Mouse (Mus musculus): ENCODE data around the gene Olfr102.

DNA sequence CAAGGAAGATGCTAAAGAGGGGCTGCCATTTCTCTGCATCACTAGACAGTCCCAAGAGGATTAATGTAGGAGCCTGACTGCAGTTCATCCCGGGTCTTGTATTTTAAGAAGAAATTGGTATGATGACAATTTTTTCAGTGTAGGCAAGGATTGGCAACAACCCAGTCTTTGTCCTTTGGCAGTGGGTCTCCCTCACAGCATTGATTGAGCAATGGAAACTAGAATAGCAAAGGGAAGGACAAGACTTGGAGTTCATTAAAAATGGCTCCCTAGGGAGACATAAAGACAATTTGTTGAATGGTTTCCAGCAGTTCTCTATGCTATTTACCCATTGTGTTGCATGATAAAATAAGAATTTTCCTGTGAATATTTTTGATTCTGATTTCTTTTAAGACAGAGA is 36.5 kb downstream of the Olfr102 start:
- TF ChIP-seq GATA1 (IDR thresholded peaks at IDR 0.05; ENCODE audit: low read length) = no peak
- no peak for TF ChIP-seq TAL1 (IDR thresholded peaks at IDR 0.05; ENCODE audit: low read length)
